Mouse (Mus musculus): ENCODE data around the gene Nptx1. TPM values are rescaled to one million over a fixed set of nuclear protein-coding genes. Genes with fewer than 3 reads are reported as not detected.

The Nptx1 gene
- polyA plus RNA-seq, 1 experiment from 2014 or later, result 0.72 TPM

DNA sequence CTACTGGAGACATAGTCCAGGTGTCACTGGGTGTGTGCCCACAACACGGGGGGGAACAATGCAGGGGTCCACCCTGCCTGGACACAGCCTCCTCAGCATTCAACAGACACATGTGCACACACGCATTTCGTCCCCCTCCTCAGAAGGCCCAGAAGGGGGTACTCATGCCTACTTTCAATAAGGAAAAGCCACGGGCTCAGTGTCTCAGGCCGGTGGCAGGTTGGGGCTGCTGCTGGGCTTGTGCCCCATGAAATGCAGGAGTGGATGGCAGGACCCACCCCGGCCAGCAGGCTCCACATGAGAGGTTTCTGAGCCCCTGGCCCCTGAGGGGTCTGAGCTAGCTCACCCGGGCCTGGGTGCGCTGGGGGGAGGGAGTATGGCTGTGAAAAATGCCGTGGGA lies 6.5 kb downstream of the Nptx1 start:
- Histone ChIP-seq H3K4me2 (no peak overlapping the region), H3K27ac (ENCODE audit: low read depth, low read length) (no peak overlapping the region), H3K9ac (ENCODE audit: low read depth, low read length) (no peak overlapping the region), H3K4me1 (ENCODE audit: control insufficient read depth, insufficient read depth, low read length) (peaks cover 3% of the 10 kb centered on the region; the same call in 1 of the 2 replicates), H3K4me3 (ENCODE audit: low read depth, low read length) (no peak overlapping the region), H3K36me3 (ENCODE audit: control insufficient read depth, insufficient read depth, low read length) (no peaks in the 10 kb centered on the region), H3K27me3 (ENCODE audit: control insufficient read depth, insufficient read depth, low read length) (peaks cover 62% of the 10 kb centered on the region), H3K9me3 (replicated peaks; ENCODE audit: control insufficient read depth, low read length) (no peaks in the 10 kb centered on the region)
- 65% methylated on average over 9 of the region's 9 CpGs for WGBS (ENCODE audit: insufficient replicate concordance)
- no peak for ATAC-seq (replicated peaks; ENCODE audit: insufficient number of reproducible peaks, low FRiP score, low TSS enrichment)

DNA sequence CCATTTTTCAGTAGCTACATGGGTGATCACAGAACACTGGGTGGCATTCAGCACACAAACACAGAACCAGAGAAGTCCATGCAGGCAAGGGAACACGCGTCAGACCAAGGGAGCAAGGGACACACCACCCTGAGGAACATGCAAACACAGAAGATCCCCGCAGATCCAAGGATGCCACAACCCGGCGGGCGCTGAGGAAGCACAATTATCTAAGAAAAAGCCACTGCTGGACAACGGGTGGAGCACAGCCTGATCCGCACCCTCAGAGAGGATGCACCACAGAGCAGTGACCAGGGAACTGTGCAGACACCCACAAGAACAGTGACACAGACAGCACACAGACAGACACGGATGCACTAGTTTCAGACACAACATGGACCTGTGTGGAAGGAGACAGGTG lies 7.0 kb downstream of the Nptx1 start:
- Histone ChIP-seq H3K36me3 (ENCODE audit: control insufficient read depth, insufficient read depth, low read length) (no peaks in the 10 kb centered on the region), H3K4me3 (ENCODE audit: low read depth, low read length) (no peak overlapping the region), H3K4me2 (no peak overlapping the region), H3K27me3 (ENCODE audit: control insufficient read depth, insufficient read depth, low read length) (peaks cover 57% of the 10 kb centered on the region), H3K27ac (ENCODE audit: low read depth, low read length) (no peak overlapping the region), H3K9ac (ENCODE audit: low read depth, low read length) (no peak overlapping the region), H3K4me1 (ENCODE audit: control insufficient read depth, insufficient read depth, low read length) (no peaks in the 10 kb centered on the region; the same call in 1 of the 2 replicates), H3K9me3 (replicated peaks; ENCODE audit: control insufficient read depth, low read length) (no peaks in the 10 kb centered on the region)
- 77% methylated on average over 9 of the region's 9 CpGs for WGBS (ENCODE audit: insufficient replicate concordance)
- ATAC-seq (replicated peaks; ENCODE audit: insufficient number of reproducible peaks, low FRiP score, low TSS enrichment), result no peak

DNA sequence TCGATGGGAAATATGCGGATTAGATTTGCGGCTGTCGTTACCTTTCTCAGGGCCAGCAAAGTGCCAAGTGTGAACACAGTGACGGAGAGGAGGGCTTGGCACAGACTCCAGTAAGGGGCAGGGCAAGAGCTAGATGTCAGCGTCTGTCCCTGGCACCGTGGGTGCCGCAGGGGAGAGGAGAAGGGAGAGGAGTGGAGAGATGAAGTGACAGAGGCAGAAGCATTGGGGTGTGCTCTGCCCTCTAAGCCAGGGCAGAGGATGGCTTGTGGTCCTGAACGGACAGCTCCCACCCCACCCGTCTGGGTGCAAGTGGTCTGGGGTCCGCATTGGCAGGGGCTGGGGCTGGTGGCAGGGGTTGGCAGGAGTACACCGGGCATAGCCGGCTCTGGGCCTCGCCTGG lies 7.6 kb downstream of the Nptx1 start:
- WGBS (ENCODE audit: insufficient replicate concordance), result 31% methylated on average over 14 of the region's 14 CpGs
- H3K9ac ChIP-seq (ENCODE audit: low read depth, low read length), result no peak overlapping the region
- H3K36me3 ChIP-seq (ENCODE audit: control insufficient read depth, insufficient read depth, low read length), result no peaks in the 10 kb centered on the region

DNA sequence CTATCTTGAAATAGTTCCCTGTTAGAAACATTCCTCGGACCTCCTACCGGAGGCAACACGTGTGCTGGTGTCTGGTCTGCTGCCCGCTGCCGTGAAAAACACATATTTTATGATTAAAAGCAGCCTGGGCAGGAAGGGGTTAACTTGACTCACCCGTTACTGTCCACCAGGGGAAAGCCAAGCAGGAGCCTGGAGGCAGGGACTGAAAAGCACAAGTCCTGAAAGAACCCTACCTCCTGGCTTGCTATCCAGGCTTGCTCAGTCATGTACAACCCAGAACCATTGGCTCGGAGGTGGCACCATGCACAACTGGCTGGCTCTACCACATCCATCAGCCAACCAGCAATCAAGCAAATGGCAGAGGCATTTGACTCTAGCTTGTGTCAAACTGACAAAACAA lies 13.8 kb downstream of the Nptx1 start:
- no peaks in the 10 kb centered on the region; the same call in 1 of the 2 replicates for H3K4me1 ChIP-seq (ENCODE audit: control insufficient read depth, insufficient read depth, low read length)
- H3K27me3 ChIP-seq (ENCODE audit: control insufficient read depth, insufficient read depth, low read length), result 0 out of 2 replicates have a peak, but pooled peaks cover 9% of the 10 kb centered on the region
- no peak overlapping the region for H3K4me3 ChIP-seq (ENCODE audit: low read depth, low read length)
- no peak overlapping the region for H3K27ac ChIP-seq (ENCODE audit: low read depth, low read length)
- ATAC-seq (replicated peaks; ENCODE audit: insufficient number of reproducible peaks, low FRiP score, low TSS enrichment), result no peak
- H3K9ac ChIP-seq (ENCODE audit: low read depth, low read length), result no peak overlapping the region
- WGBS (ENCODE audit: insufficient replicate concordance), result 69% methylated on average over 7 of the region's 7 CpGs
- no peaks in the 10 kb centered on the region for H3K9me3 ChIP-seq (replicated peaks; ENCODE audit: control insufficient read depth, low read length)
- H3K4me2 ChIP-seq, result no peak overlapping the region
- no peaks in the 10 kb centered on the region for H3K36me3 ChIP-seq (ENCODE audit: control insufficient read depth, insufficient read depth, low read length)

More for the DNA sequence above, 7.6 kb downstream of the Nptx1 start:
- Histone ChIP-seq H3K27me3 (ENCODE audit: control insufficient read depth, insufficient read depth, low read length) (peaks cover 50% of the 10 kb centered on the region), H3K9me3 (replicated peaks; ENCODE audit: control insufficient read depth, low read length) (no peaks in the 10 kb centered on the region), H3K27ac (ENCODE audit: low read depth, low read length) (no peak overlapping the region), H3K4me2 (no peak overlapping the region), H3K4me1 (ENCODE audit: control insufficient read depth, insufficient read depth, low read length) (no peaks in the 10 kb centered on the region), H3K4me3 (ENCODE audit: low read depth, low read length) (no peak overlapping the region)
- ATAC-seq (replicated peaks; ENCODE audit: insufficient number of reproducible peaks, low FRiP score, low TSS enrichment), result no peak

DNA sequence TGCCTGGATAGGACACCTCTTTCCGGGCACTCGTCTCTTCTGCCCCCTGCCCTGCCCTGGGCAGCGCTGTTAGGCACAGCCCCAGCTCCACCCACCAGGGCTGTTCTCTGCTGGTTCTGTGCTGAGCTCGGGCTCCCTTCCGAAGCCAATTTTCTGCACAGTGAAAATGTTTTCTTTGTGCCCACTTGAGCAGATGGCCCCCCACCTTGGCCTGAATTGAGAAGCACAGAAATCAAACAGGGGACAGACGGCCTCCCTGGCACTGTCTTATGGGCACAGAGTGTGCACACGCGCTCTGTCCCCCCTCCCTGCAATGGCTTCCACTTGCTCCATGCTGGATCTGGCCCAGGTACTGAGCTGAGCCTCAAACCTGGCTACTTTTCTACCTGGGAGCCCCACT lies 15.1 kb downstream of the Nptx1 start:
- H3K27ac ChIP-seq (ENCODE audit: low read depth, low read length), result no peak overlapping the region
- H3K4me3 ChIP-seq (ENCODE audit: low read depth, low read length), result no peak overlapping the region
- H3K27me3 ChIP-seq (ENCODE audit: control insufficient read depth, insufficient read depth, low read length), result 0 out of 2 replicates have a peak, but pooled peaks cover 9% of the 10 kb centered on the region
- no peaks in the 10 kb centered on the region for H3K36me3 ChIP-seq (ENCODE audit: control insufficient read depth, insufficient read depth, low read length)
- H3K9me3 ChIP-seq (replicated peaks; ENCODE audit: control insufficient read depth, low read length), result no peaks in the 10 kb centered on the region
- H3K9ac ChIP-seq (ENCODE audit: low read depth, low read length), result no peak overlapping the region
- no peaks in the 10 kb centered on the region; the same call in 1 of the 2 replicates for H3K4me1 ChIP-seq (ENCODE audit: control insufficient read depth, insufficient read depth, low read length)
- H3K4me2 ChIP-seq, result no peak overlapping the region
- ATAC-seq (replicated peaks; ENCODE audit: insufficient number of reproducible peaks, low FRiP score, low TSS enrichment), result no peak
- WGBS (ENCODE audit: insufficient replicate concordance), result 72% methylated on average over 8 of the region's 8 CpGs

DNA sequence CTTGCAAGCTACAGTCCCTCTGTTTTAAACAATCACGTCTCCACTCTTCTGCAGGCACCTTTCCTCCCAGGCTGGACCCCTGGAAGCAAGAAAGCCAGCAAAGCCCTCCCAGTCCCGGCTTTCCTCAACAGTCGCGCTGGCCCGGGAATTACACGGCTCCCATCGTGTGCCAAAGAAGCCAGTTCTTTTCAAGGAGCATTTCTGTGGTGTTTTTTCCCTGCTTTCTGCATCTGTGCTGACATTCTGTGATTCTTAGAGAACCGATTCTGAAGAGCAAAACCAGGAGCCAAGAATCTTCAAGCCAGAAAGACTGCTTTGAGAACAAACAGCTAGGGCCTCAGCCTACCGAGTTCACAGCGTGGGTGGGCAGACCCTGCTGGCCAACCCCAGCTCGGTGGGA lies 18.6 kb downstream of the Nptx1 start:
- H3K27me3 ChIP-seq (ENCODE audit: control insufficient read depth, insufficient read depth, low read length), result 0 out of 2 replicates have a peak, but pooled peaks cover 5% of the 10 kb centered on the region
- WGBS (ENCODE audit: insufficient replicate concordance), result 57% methylated on average over 11 of the region's 11 CpGs
- H3K27ac ChIP-seq (ENCODE audit: low read depth, low read length), result no peak overlapping the region
- H3K9ac ChIP-seq (ENCODE audit: low read depth, low read length), result no peak overlapping the region
- no peak overlapping the region for H3K4me3 ChIP-seq (ENCODE audit: low read depth, low read length)
- no peak for ATAC-seq (replicated peaks; ENCODE audit: insufficient number of reproducible peaks, low FRiP score, low TSS enrichment)
- no peaks in the 10 kb centered on the region; the same call in 1 of the 2 replicates for H3K4me1 ChIP-seq (ENCODE audit: control insufficient read depth, insufficient read depth, low read length)
- H3K36me3 ChIP-seq (ENCODE audit: control insufficient read depth, insufficient read depth, low read length), result no peaks in the 10 kb centered on the region
- H3K9me3 ChIP-seq (replicated peaks; ENCODE audit: control insufficient read depth, low read length), result no peaks in the 10 kb centered on the region
- no peak overlapping the region for H3K4me2 ChIP-seq

DNA sequence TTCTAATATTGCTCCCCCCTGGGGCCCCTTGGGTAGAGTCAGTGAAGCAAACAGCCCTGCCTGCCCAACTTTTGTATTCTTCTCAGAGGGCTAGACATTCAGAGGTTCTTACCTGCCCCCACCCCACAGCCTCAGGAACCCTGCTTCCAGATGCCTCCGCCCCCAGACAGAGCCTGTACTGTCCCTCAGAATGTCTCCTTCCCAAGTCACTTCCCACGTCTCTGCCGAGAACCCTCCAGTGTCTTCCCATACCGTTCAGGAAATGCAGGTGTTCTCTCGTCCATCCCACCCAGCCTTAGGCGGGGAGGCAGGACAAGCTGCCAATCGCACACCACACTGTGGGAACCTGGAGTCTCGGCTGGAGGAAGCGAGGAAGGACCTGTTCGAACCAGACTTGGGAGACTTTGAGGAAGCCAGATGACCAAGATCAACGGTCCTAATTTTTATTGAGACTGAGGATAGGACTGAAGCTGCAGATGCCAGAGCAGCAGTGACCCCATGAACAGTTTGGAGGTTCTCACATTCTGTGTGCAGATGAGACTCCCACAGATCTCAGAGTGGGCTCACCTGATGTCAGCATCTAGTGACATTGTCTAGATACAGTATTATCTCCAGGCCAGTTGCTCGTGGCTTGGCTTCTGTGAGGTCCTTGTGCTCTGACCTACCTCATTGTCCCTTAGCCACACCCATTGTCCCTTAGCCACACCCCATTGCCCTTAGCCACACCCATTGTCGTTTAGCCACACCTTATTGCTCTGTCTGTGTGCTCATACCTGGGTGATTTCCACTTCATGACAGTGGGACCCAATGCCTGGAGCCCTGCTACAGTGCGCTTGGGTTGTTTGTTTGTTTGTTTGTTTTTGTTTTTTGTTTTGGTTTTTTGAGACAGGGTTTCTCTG lies 21.2 kb downstream of the Nptx1 start:
- H3K27ac ChIP-seq (ENCODE audit: low read depth, low read length), result no peak overlapping the region
- no peaks in the 10 kb centered on the region for H3K36me3 ChIP-seq (ENCODE audit: control insufficient read depth, insufficient read depth, low read length)
- 0 out of 2 replicates have a peak, but pooled peaks cover 1% of the 10 kb centered on the region for H3K27me3 ChIP-seq (ENCODE audit: control insufficient read depth, insufficient read depth, low read length)
- no peaks in the 10 kb centered on the region; the same call in 1 of the 2 replicates for H3K4me1 ChIP-seq (ENCODE audit: control insufficient read depth, insufficient read depth, low read length)
- no peak overlapping the region for H3K4me2 ChIP-seq
- H3K4me3 ChIP-seq (ENCODE audit: low read depth, low read length), result no peak overlapping the region
- H3K9me3 ChIP-seq (replicated peaks; ENCODE audit: control insufficient read depth, low read length), result no peaks in the 10 kb centered on the region
- 76% methylated on average over 14 of the region's 14 CpGs for WGBS (ENCODE audit: insufficient replicate concordance)
- H3K9ac ChIP-seq (ENCODE audit: low read depth, low read length), result no peak overlapping the region
- ATAC-seq (replicated peaks; ENCODE audit: insufficient number of reproducible peaks, low FRiP score, low TSS enrichment), result no peak

DNA sequence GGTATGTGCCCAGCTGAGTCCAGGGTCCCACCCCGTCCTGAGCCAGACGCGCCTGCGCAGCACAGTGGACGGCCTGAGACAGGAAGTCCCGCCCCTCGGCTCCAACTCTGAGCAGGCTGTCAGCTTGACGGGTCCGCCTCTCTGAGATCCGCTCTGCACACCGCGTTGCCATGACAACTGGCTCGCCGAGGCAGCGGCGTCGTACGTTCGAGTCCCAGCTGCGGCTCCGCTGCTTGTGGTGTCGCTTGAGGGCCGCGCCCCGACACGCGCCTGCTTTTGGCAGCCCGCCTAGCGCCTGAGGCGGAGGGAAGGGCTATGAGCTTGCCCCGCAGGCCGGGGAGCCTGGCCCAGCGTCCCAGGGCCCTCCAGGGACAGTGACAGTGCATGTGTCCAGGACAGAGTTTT lies 23.0 kb downstream of the Nptx1 start:
- Histone ChIP-seq H3K4me3 (ENCODE audit: low read depth, low read length) (peak overlapping the region; percentile 54), H3K36me3 (ENCODE audit: control insufficient read depth, insufficient read depth, low read length) (no peaks in the 10 kb centered on the region), H3K27me3 (ENCODE audit: control insufficient read depth, insufficient read depth, low read length) (no peaks in the 10 kb centered on the region), H3K9me3 (replicated peaks; ENCODE audit: control insufficient read depth, low read length) (no peaks in the 10 kb centered on the region), H3K4me2 (peak overlapping the region; percentile 82), H3K4me1 (ENCODE audit: control insufficient read depth, insufficient read depth, low read length) (no peaks in the 10 kb centered on the region; the same call in 1 of the 2 replicates), H3K9ac (ENCODE audit: low read depth, low read length) (peak overlapping the region; percentile 73), H3K27ac (ENCODE audit: low read depth, low read length) (no peak overlapping the region)
- WGBS (ENCODE audit: insufficient replicate concordance), result 2% methylated on average over 33 of the region's 33 CpGs
- ATAC-seq (replicated peaks; ENCODE audit: insufficient number of reproducible peaks, low FRiP score, low TSS enrichment), result peak; percentile 90
